Mouse (Mus musculus): ENCODE results near the gene Zfp704. TPM values are rescaled to one million over a fixed set of nuclear protein-coding genes. Genes with fewer than 3 reads are reported as not detected.

The Zfp704 gene
- polyA plus RNA-seq, 1 experiment from 2014 or later = 8.6 TPM

DNA sequence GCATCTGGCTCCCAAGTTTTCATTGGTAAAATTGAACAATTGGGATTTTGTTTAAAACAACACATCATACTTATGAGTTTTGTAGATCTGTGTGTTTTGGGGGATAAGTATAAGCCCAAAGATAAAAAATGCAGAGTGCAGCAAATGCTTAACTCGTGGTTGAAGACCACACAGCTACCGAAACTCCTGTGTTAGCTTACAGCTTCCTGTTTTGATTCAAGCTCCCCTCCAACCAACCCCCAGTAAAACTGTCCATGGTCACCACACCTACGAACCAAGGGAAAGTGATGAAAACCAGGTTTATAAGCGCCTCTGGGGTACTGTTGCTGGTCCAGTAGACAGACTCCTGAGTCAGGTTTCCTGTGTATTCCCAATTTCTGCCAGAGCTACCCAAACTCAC, 144.2 kb downstream of the Zfp704 start:
- H3K27me3 ChIP-seq = no peaks in the 10 kb centered on the region
- 87% methylated on average over 4 of the region's 4 CpGs for WGBS
- no peak overlapping the region for H3K9ac ChIP-seq

DNA sequence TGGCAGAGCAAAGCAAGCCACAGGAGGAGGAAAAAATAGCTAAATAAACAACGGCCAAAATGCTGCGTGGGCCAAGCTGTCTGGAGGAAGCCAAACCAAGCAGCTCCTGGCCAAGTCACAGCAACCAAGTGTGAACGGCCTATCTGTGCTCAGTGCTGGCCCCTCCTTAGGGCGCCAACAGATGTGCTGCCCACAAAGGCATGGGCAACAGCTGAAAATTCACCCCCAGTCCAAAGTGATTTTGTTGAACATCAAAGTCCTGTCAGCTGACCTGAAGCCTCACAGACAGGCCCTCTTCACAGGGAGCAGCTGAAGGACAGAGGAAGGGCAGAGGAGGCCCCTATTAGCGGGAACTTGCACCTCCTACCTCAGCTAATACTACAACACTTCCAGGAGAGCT, 148.2 kb downstream of the Zfp704 start:
- no peak overlapping the region for H3K9ac ChIP-seq
- no peaks in the 10 kb centered on the region for H3K36me3 ChIP-seq
- ATAC-seq (ENCODE audit: low FRiP score) = no peak
- no peaks in the 10 kb centered on the region for H3K27me3 ChIP-seq
- no peaks in the 10 kb centered on the region for H3K4me1 ChIP-seq
- no peak overlapping the region for H3K4me2 ChIP-seq (replicated peaks)
- no peak overlapping the region for H3K27ac ChIP-seq
- no peak overlapping the region for H3K4me3 ChIP-seq
- WGBS = 88% methylated on average over 5 of the region's 5 CpGs
- no peaks in the 10 kb centered on the region for H3K9me3 ChIP-seq (replicated peaks)

More for the DNA sequence above, 144.2 kb downstream of the Zfp704 start:
- no peak for ATAC-seq (ENCODE audit: low FRiP score)
- no peaks in the 10 kb centered on the region for H3K36me3 ChIP-seq
- H3K4me1 ChIP-seq = no peaks in the 10 kb centered on the region
- no peaks in the 10 kb centered on the region for H3K9me3 ChIP-seq (replicated peaks)
- H3K4me3 ChIP-seq = no peak overlapping the region
- H3K27ac ChIP-seq = no peak overlapping the region
- H3K4me2 ChIP-seq (replicated peaks) = no peak overlapping the region

DNA sequence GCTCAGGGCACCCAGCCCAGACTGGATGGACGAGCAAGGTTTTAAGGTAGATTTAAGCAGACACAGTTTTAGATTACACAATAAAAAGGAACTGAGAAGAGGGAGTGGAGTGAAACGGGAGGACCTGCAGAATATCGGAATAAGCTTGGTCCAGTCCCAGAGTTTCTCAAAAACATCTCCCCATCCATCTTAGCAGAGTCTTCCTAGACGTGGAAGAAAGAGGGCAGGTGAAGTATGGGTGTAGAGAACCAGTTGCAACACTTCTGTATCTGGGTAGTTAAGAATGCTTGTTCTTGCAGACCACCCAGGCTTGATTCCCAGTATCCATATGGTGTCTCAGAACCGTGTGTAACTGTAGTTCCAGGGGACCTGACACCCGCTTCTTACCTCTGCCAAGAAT, 149.6 kb downstream of the Zfp704 start:
- Histone ChIP-seq H3K4me3 (no peak overlapping the region), H3K4me2 (replicated peaks) (no peak overlapping the region), H3K9ac (no peak overlapping the region), H3K27me3 (no peaks in the 10 kb centered on the region), H3K4me1 (no peaks in the 10 kb centered on the region), H3K36me3 (no peaks in the 10 kb centered on the region), H3K27ac (no peak overlapping the region), H3K9me3 (replicated peaks) (no peaks in the 10 kb centered on the region)
- ATAC-seq (ENCODE audit: low FRiP score) = no peak
- 92% methylated on average over 6 of the region's 6 CpGs for WGBS

DNA sequence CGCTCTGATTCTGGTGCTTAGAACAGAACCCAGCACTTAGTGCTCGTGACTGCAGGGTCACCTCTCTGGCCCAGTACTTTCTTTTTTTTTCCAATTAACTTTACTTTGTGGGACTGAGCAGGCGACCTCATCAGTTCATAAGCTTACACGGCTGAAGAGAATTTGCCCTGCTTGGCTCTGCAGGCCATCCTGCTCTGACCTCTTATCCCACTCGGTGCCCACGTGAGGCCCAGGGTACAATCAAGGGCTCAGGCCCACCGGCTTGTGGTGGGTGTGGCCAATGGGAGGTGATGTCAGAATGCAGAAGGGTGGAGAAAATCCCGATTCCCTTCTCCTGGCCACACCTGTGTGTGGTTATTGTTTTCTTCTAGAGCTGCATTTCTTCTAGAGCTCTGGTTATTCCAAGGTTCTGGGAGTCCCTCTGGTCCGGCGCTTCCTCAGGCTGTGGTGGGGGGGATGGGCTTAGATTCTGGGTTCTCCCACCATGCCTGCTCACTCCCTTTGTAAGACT, 153.4 kb downstream of the Zfp704 start:
- no peak overlapping the region for H3K9ac ChIP-seq
- H3K4me3 ChIP-seq = no peak overlapping the region
- H3K36me3 ChIP-seq = no peaks in the 10 kb centered on the region
- no peaks in the 10 kb centered on the region for H3K4me1 ChIP-seq
- H3K9me3 ChIP-seq (replicated peaks) = no peaks in the 10 kb centered on the region
- H3K27ac ChIP-seq = no peak overlapping the region
- H3K27me3 ChIP-seq = no peaks in the 10 kb centered on the region
- ATAC-seq (ENCODE audit: low FRiP score) = 0 out of 2 replicates have a peak, but pooled peaks have one; percentile 19
- WGBS = 76% methylated on average over 10 of the region's 10 CpGs
- H3K4me2 ChIP-seq (replicated peaks) = no peak overlapping the region

- Histone ChIP-seq H3K4me2 (replicated peaks) (no peak overlapping the region), H3K36me3 (no peaks in the 10 kb centered on the region)
Measured at GRCm38 (mm10) chr3:9455351-9455750, 154.5 kb downstream of the Zfp704 start.

DNA sequence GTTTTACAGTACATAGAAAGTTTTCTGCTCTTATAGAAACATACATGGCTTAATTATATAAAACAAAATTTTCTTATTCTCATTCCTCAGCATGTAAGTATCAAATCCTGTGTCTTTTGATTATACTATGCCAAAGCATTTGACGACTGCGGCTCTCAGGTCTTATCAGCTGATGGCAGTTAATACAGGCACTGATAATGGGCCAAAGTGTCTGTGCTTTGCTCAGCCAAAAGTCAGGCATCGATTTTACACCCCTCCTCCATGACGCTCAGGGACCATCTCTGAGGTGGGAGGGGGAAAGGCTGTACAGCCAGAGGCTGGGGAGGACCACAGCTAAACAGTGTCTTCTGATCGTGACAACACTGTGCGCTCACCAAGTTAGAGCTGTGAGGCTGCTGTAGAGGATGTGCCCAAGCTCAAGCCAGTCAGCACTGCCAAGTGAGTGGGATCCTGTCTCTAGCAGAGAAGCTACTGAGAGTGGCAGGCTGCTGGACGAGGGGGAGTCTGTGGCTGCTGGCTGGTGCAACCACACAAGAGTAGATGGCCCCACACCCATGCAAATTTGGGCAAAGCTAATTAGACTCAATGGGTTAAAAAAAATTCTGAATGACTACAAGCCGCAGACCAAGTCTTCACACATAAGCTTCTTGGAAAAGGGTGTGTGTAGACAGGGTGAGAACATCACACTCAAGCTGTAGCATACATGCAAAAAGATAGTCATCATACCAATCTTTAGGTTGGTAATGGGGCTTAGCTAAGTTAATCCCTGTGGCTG, 155.1 kb downstream of the Zfp704 start:
- Histone ChIP-seq H3K27ac (no peak overlapping the region), H3K9ac (no peak overlapping the region), H3K4me3 (no peak overlapping the region), H3K4me2 (replicated peaks) (no peak overlapping the region), H3K27me3 (no peaks in the 10 kb centered on the region), H3K9me3 (replicated peaks) (no peaks in the 10 kb centered on the region), H3K36me3 (no peaks in the 10 kb centered on the region), H3K4me1 (no peaks in the 10 kb centered on the region)
- 91% methylated on average over 8 of the region's 8 CpGs for WGBS
- no peak for ATAC-seq (ENCODE audit: low FRiP score)

More at GRCm38 (mm10) chr3:9455351-9455750, 154.5 kb downstream of the Zfp704 start:
- Histone ChIP-seq H3K27me3 (no peaks in the 10 kb centered on the region), H3K4me1 (no peaks in the 10 kb centered on the region), H3K9me3 (replicated peaks) (no peaks in the 10 kb centered on the region), H3K9ac (no peak overlapping the region), H3K27ac (no peak overlapping the region), H3K4me3 (no peak overlapping the region)
- WGBS = 92% methylated on average over 5 of the region's 5 CpGs
- no peak for ATAC-seq (ENCODE audit: low FRiP score)

GRCm38 (mm10) chr3:9450521-9450920, 159.4 kb downstream of the Zfp704 start:
- WGBS = 91% methylated on average over 12 of the region's 12 CpGs
- Histone ChIP-seq H3K27ac (no peak overlapping the region), H3K4me2 (replicated peaks) (no peak overlapping the region), H3K27me3 (no peaks in the 10 kb centered on the region), H3K9me3 (replicated peaks) (no peaks in the 10 kb centered on the region), H3K9ac (no peak overlapping the region), H3K4me1 (no peaks in the 10 kb centered on the region), H3K4me3 (no peak overlapping the region), H3K36me3 (peaks cover 17% of the 10 kb centered on the region)
- ATAC-seq (ENCODE audit: low FRiP score) = no peak

- H3K4me3 ChIP-seq = no peak overlapping the region
- ATAC-seq (ENCODE audit: low FRiP score) = peak; percentile 46; the same call in 1 of the 2 replicates
- H3K27ac ChIP-seq = 0 out of 2 replicates have a peak overlapping the region, but pooled peaks have one; percentile 1
- no peaks in the 10 kb centered on the region for H3K9me3 ChIP-seq (replicated peaks)
- no peak overlapping the region for H3K4me2 ChIP-seq (replicated peaks)
- 78% methylated on average over 7 of the region's 7 CpGs for WGBS
- H3K27me3 ChIP-seq = no peaks in the 10 kb centered on the region
- H3K9ac ChIP-seq = no peak overlapping the region
- H3K36me3 ChIP-seq = peaks cover 18% of the 10 kb centered on the region
- H3K4me1 ChIP-seq = no peaks in the 10 kb centered on the region
Measured at GRCm38 (mm10) chr3:9449261-9450007, 160.5 kb downstream of the Zfp704 start.

GRCm38 (mm10) chr3:9448541-9448940, 161.3 kb downstream of the Zfp704 start:
- Histone ChIP-seq H3K4me3 (no peak overlapping the region), H3K4me1 (no peaks in the 10 kb centered on the region), H3K9ac (no peak overlapping the region), H3K27ac (no peak overlapping the region), H3K9me3 (replicated peaks) (no peaks in the 10 kb centered on the region), H3K27me3 (no peaks in the 10 kb centered on the region), H3K4me2 (replicated peaks) (no peak overlapping the region), H3K36me3 (peaks cover 23% of the 10 kb centered on the region)
- no peak for ATAC-seq (ENCODE audit: low FRiP score)
- 95% methylated on average over 5 of the region's 5 CpGs for WGBS

DNA sequence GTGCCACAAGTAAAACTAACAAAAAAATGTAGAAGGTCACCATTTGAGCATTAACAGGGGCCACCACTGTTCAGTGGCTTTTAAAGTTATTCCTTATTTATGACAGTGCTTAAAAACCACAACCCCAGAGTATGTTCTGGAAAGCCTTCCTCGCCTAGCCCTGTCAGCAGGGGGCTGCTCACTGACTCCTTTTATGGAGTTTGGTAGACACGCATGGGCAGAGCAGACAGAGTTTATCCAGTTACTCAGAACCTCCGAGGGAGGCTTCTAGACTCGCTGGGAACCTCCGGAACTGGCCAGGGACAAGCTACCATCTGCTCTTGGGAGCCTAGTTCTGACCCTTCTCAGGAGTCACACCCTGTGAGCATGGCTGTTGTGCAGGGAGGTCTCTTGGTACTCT, 165.3 kb downstream of the Zfp704 start:
- Histone ChIP-seq H3K36me3 (peaks cover 23% of the 10 kb centered on the region), H3K4me3 (no peak overlapping the region), H3K4me2 (replicated peaks) (no peak overlapping the region), H3K9ac (no peak overlapping the region), H3K9me3 (replicated peaks) (no peaks in the 10 kb centered on the region), H3K4me1 (no peaks in the 10 kb centered on the region), H3K27ac (no peak overlapping the region), H3K27me3 (no peaks in the 10 kb centered on the region)
- WGBS = 78% methylated on average over 5 of the region's 5 CpGs
- ATAC-seq (ENCODE audit: low FRiP score) = no peak

DNA sequence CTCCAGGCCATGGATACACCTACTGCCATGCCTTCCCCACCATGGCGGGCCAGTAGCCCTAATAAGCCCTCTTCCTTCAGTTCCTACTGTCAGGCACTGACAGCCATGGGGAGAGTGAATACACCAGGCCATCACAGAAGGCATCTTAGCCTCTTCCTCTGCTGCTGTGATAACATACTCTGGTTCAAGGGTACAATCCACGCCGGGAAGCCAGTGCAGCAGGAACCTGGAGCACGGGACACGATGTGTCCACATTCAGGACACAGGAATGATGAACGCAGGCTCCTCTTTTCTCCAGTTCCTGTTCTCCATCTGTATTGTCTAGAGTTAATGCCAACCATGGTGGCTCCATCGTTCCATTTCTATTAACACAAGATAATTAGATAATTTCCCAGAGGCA, 165.9 kb downstream of the Zfp704 start:
- Histone ChIP-seq H3K9ac (no peak overlapping the region), H3K27me3 (no peaks in the 10 kb centered on the region), H3K4me2 (replicated peaks) (no peak overlapping the region), H3K4me1 (no peaks in the 10 kb centered on the region), H3K27ac (no peak overlapping the region), H3K9me3 (replicated peaks) (no peaks in the 10 kb centered on the region), H3K4me3 (no peak overlapping the region), H3K36me3 (peaks cover 25% of the 10 kb centered on the region)
- no peak for ATAC-seq (ENCODE audit: low FRiP score)
- WGBS = 91% methylated on average over 7 of the region's 7 CpGs

DNA sequence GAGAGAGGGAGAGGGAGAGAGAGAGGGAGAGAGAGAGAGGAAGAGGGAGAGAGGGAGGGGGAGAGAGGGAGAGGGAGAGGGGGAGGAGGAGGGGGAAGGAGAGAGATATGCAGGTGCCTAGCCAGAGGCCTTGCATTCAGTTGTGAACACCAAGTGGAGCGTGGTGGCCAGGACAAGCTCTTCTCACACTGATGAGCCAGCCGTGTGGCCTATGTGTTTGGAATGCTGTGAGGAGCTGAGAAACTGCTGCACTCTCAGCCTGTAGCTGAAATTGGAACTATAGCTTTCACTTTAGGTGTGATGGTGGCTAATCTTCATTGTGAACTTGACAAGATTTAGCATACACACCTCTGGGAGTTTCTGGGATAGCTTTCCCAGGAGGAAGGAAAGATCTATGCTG, 166.4 kb downstream of the Zfp704 start:
- Histone ChIP-seq H3K27me3 (no peaks in the 10 kb centered on the region), H3K27ac (no peak overlapping the region), H3K4me1 (no peaks in the 10 kb centered on the region), H3K9ac (no peak overlapping the region), H3K4me3 (no peak overlapping the region), H3K9me3 (replicated peaks) (no peaks in the 10 kb centered on the region), H3K4me2 (replicated peaks) (no peak overlapping the region), H3K36me3 (peaks cover 26% of the 10 kb centered on the region)
- 83% methylated on average over 2 of the region's 2 CpGs for WGBS
- ATAC-seq (ENCODE audit: low FRiP score) = no peak

Measured in hindbrain, embryonic 12.5 days (tissue).